Mouse (Mus musculus) limb, embryonic 10.5 days (tissue): ENCODE data around the gene Impdh2. TPM values are rescaled to one million over a fixed set of nuclear protein-coding genes. Genes with fewer than 3 reads are reported as not detected.

Experiments
- DNase-seq: peaks from one replicate; pipeline ENCODE4 v3.0.0-alpha.2; 2017; ENCODE audit warnings: low spot score
- H3K27ac ChIP-seq: fragments of 300-500 bp; sonication (generic); 2 replicates; pipeline ENCODE4 v1.5.1; 2016; ENCODE audit warnings: mild to moderate bottlenecking
- H3K27me3 ChIP-seq: fragments of 300-500 bp; sonication (generic); 2 replicates; pipeline ENCODE4 v1.6.1; 2016; ENCODE audit warnings: low read depth, mild to moderate bottlenecking; ENCODE audit not compliant: poor library complexity, severe bottlenecking
- H3K36me3 ChIP-seq: fragments of 300-500 bp; sonication (generic); 2 replicates; pipeline ENCODE4 v1.6.1; 2016; ENCODE audit warnings: mild to moderate bottlenecking, moderate library complexity
- H3K4me1 ChIP-seq: fragments of 300-500 bp; sonication (generic); 2 replicates; pipeline ENCODE4 v1.6.1; 2016
- H3K4me3 ChIP-seq: fragments of 300-500 bp; sonication (generic); 2 replicates; pipeline ENCODE4 v1.5.1; 2016; ENCODE audit warnings: mild to moderate bottlenecking, moderate library complexity
- H3K9me3 ChIP-seq: fragments of 300-500 bp; sonication (generic); replicated peaks from 2 replicates; pipeline ENCODE4 v1.6.1; 2016; ENCODE audit warnings: mild to moderate bottlenecking
- WGBS: fragments of 180-500 bp; shearing (Covaris S2); methylation state at CpG from one replicate; pipeline ENCODE4 v1.1.7; 2016; 5-methylcytosine and 5-hydroxymethylcytosine counted together
- polyA plus RNA-seq: library from polyadenylated mRNA; unstranded; fragments of >200 nt; fragmentation: Nextera tagmentation; extraction: Ambion mirVana; gene quantifications from 2 replicates; pipeline ENCODE4 v1.2.1, GENCODE M21; 2016

Impdh2 gene
- polyA plus RNA-seq = 255 and 288 TPM in 2 replicates

- under 1% methylated on average over 53 of the region's 53 CpGs for WGBS
- Histone ChIP-seq H3K36me3 (peaks cover 85% of the 10 kb centered on the region), H3K9me3 (no peaks in the 10 kb centered on the region), H3K4me3 (peak within 1 kb of the TSS; percentile 71), H3K4me1 (peaks cover 13% of the 10 kb centered on the region), H3K27me3 (no peaks in the 10 kb centered on the region), H3K27ac (peak within 1 kb of the TSS; percentile 88)
- peak; percentile 95 for DNase-seq
These were observed at the start of gene Impdh2 for GRCm38 (mm10) chr9:108560227-108560841. Gene Impdh2, plus strand, starts transcription at chr9:108560286.

DNA sequence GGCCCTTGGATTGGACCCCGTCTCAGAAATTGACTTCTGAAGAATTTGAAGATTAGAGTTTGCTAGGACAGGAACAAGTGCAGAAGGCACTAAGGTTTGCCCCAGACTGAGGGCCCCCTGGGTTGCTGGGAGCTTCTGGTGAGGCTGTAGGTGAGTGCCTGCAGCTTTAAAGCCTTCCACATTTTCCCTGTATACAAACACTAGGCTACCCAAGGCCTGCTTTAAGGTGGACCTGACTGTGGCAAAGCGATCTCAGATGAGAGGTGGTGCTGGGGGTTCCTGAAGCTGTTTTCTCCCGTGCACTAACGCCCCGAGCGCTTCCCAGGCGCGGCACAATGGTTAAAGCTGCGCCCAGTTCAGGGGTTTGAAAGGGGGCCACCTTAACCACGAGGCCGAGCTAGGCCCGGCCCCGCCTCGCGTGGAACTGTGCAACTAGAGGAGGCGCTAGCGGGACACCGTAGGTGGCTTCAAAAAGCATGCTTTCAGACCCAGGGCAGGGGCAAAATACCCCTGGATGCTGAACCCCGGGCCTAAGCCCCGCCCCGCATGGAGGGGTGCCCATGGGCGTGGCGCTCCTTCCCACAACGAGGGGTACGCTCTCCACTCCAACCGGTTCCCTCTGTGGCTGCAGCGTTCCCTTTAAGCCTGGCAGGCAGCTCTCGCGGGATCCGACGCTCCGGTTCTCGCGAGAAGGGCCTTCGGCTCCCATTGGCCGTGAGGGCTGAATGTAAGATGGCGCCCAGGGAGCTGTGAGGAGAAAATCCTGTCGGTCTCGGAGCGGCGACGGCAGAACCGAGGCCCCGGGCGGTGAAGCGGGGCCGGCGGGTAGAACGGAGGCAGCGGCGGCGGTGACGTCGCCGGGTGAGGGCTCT, 43.5 kb upstream of the Impdh2 start, which contains the start of gene Qrich1:
Gene Qrich1 (plus strand): TSS at position 427 of the 872 bp plus-strand sequence.
- under 1% methylated on average over 50 of the region's 55 CpGs for WGBS
- DNase-seq = peak; percentile 94
- peaks cover 70% of the 10 kb centered on the region for H3K36me3 ChIP-seq

GRCm38 (mm10) chr9:108517253-108517930, 42.7 kb upstream of the Impdh2 start:
- H3K4me3 ChIP-seq = peak overlapping the region; percentile 93
- H3K36me3 ChIP-seq = peaks cover 69% of the 10 kb centered on the region
- WGBS = 1% methylated on average over 91 of the region's 95 CpGs
- H3K4me1 ChIP-seq = peaks cover 22% of the 10 kb centered on the region
- no peaks in the 10 kb centered on the region for H3K9me3 ChIP-seq
- peak; percentile 89 for DNase-seq
- no peaks in the 10 kb centered on the region for H3K27me3 ChIP-seq
- peak overlapping the region; percentile 99 for H3K27ac ChIP-seq

More for the DNA sequence above, 43.5 kb upstream of the Impdh2 start, which contains the start of gene Qrich1:
- Histone ChIP-seq H3K4me3 (peak within 1 kb of the TSS; percentile 93), H3K9me3 (no peaks in the 10 kb centered on the region), H3K4me1 (peaks cover 22% of the 10 kb centered on the region), H3K27ac (peak within 1 kb of the TSS; percentile 99), H3K27me3 (no peaks in the 10 kb centered on the region)

GRCm38 (mm10) chr9:108517931-108518332, 42.2 kb upstream of the Impdh2 start:
- H3K36me3 ChIP-seq = peaks cover 68% of the 10 kb centered on the region
- under 1% methylated on average over 13 of the region's 13 CpGs for WGBS
- peaks cover 22% of the 10 kb centered on the region for H3K4me1 ChIP-seq
- peak overlapping the region; percentile 99 for H3K27ac ChIP-seq
- H3K27me3 ChIP-seq = no peaks in the 10 kb centered on the region
- peak overlapping the region; percentile 93 for H3K4me3 ChIP-seq
- H3K9me3 ChIP-seq = no peaks in the 10 kb centered on the region
- no peak for DNase-seq

GRCm38 (mm10) chr9:108521604-108522003, 38.5 kb upstream of the Impdh2 start:
- H3K27ac ChIP-seq = no peak overlapping the region
- peaks cover 14% of the 10 kb centered on the region; the same call in 1 of the 2 replicates for H3K4me1 ChIP-seq
- no peak overlapping the region for H3K4me3 ChIP-seq
- peaks cover 68% of the 10 kb centered on the region for H3K36me3 ChIP-seq
- H3K9me3 ChIP-seq = no peaks in the 10 kb centered on the region
- H3K27me3 ChIP-seq = no peaks in the 10 kb centered on the region
- DNase-seq = no peak
- WGBS = 89% methylated on average over 2 of the region's 2 CpGs

- DNase-seq = no peak
These were observed 36.7 kb upstream of the Impdh2 start for GRCm38 (mm10) chr9:108523341-108523740.

DNA sequence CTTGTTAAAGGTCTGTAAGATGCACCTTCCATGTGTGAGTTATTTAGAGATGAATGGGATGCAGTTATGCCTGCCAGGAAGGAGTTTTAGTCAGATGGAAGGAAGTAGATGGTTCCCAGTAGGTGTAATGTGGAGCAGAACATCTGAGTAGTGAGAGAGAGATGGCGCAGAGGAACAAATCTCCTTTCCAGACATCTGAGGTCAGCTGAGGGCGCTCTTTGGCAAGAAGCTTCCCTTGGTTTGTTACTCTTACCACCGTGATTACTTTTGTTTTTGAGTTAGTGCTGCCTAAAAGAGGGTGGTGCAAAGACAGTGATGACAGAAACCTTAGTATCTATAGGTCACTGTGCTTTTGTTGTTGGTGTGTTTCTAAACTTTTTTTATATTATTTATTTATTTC, 34.7 kb upstream of the Impdh2 start:
- H3K4me3 ChIP-seq = no peak overlapping the region
- H3K4me1 ChIP-seq = no peaks in the 10 kb centered on the region
- no peak for DNase-seq
- H3K9me3 ChIP-seq = no peaks in the 10 kb centered on the region
- 87% methylated on average over 3 of the region's 3 CpGs for WGBS
- H3K27ac ChIP-seq = no peak overlapping the region
- H3K27me3 ChIP-seq = no peaks in the 10 kb centered on the region
- H3K36me3 ChIP-seq = peaks cover 82% of the 10 kb centered on the region

More at GRCm38 (mm10) chr9:108523341-108523740, 36.7 kb upstream of the Impdh2 start:
- H3K4me3 ChIP-seq = no peak overlapping the region
- peaks cover 78% of the 10 kb centered on the region for H3K36me3 ChIP-seq
- H3K27ac ChIP-seq = no peak overlapping the region
- H3K9me3 ChIP-seq = no peaks in the 10 kb centered on the region
- H3K27me3 ChIP-seq = no peaks in the 10 kb centered on the region
- peaks cover 13% of the 10 kb centered on the region; the same call in 1 of the 2 replicates for H3K4me1 ChIP-seq
- WGBS = 96% methylated on average over 4 of the region's 4 CpGs

GRCm38 (mm10) chr9:108530954-108531353, 29.1 kb upstream of the Impdh2 start:
- H3K4me1 ChIP-seq = no peaks in the 10 kb centered on the region
- no peak overlapping the region for H3K27ac ChIP-seq
- WGBS = 93% methylated on average over 1 of the region's 1 CpGs
- no peak for DNase-seq
- no peak overlapping the region for H3K4me3 ChIP-seq
- no peaks in the 10 kb centered on the region for H3K27me3 ChIP-seq
- no peaks in the 10 kb centered on the region for H3K9me3 ChIP-seq
- peaks cover 93% of the 10 kb centered on the region for H3K36me3 ChIP-seq

DNA sequence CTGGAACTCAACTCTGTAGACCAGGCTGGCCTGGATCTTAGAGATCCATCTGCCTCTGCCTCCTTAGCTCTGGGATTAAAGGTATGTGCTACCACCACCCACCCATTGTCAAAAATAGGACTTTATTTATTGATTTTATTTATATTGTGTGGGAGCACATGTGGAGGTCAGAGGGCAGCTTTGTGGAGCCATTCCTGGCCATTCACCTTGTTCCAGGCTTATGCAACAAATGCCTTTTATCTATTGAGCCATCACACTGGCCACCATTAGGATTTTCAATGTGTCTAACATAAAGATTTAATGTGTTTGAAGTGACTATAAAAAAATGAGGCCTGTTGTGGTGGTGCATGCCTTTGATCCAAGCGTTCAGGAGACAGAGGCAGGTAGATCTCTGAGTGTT, 28.6 kb upstream of the Impdh2 start:
- H3K9me3 ChIP-seq = no peaks in the 10 kb centered on the region
- DNase-seq = no peak
- WGBS = 89% methylated on average over 1 of the region's 1 CpGs
- no peaks in the 10 kb centered on the region for H3K4me1 ChIP-seq
- peaks cover 93% of the 10 kb centered on the region for H3K36me3 ChIP-seq
- H3K27me3 ChIP-seq = no peaks in the 10 kb centered on the region
- no peak overlapping the region for H3K4me3 ChIP-seq
- H3K27ac ChIP-seq = no peak overlapping the region

DNA sequence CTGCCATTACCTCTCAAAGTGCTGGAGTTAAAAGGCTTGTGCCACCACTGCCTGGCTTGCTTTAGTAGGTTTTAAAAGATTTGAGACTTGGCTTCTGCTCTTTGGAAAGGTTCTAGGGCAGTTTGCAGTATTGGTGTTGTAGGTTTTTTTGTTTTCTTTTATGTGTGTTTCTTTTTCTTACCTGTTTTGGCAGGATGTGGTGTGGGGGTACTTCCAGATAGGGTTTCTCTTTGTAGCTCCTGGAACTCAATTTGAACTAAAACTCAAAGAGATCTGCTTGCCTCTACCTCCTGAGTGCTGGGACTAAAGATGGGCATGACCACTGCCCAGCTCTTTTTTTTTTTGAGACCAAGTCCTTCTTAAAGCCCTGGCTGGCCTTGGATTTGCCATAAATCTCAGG, 19.2 kb upstream of the Impdh2 start:
- no peaks in the 10 kb centered on the region for H3K4me1 ChIP-seq
- no peaks in the 10 kb centered on the region for H3K27me3 ChIP-seq
- no peak for DNase-seq
- no peaks in the 10 kb centered on the region for H3K9me3 ChIP-seq
- peaks cover 97% of the 10 kb centered on the region for H3K36me3 ChIP-seq
- no peak overlapping the region for H3K4me3 ChIP-seq
- H3K27ac ChIP-seq = no peak overlapping the region

DNA sequence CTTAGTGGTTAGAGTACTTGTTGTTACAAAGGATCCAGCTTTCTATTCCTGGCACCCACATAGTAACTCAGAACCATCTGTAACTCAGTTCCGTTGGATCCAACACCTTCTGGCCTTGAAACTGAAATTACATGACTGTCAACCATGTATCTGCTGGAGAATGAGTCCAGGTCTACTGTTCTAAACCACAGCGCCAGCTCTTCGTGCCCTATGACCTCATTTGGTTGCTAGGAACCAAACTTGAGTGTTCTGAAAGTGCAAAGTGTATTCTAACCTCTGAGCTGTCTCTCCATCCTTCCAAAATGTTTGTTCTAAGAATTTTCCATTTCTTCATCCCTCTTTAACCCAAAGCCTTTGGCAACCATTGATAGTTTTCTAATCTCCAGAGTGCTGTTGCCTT, 14.1 kb upstream of the Impdh2 start:
- Histone ChIP-seq H3K9me3 (no peaks in the 10 kb centered on the region), H3K27me3 (no peaks in the 10 kb centered on the region), H3K27ac (no peak overlapping the region), H3K4me1 (no peaks in the 10 kb centered on the region), H3K4me3 (no peak overlapping the region), H3K36me3 (peaks cover 97% of the 10 kb centered on the region)
- no peak for DNase-seq
- 96% methylated on average over 3 of the region's 3 CpGs for WGBS

DNA sequence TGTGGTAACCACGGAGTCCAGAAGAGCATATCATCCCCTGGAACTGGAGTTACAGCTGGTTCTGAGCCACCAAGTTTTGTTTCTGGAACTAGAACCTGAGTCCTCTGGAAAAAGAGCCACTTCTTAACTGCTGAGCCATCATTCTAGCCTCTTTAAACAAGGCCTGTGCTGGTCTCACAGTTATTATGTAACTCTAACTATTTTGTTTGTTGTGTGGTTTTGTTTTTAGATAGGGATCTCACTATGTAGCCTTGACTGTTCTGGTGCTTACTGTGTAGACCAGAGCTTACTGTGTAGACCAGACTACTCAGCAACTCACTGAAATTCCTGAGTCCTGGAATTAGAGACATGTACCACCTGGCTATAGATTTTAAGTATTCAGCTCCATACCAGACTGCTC, 13.2 kb upstream of the Impdh2 start:
- Histone ChIP-seq H3K36me3 (peaks cover 97% of the 10 kb centered on the region), H3K4me1 (no peaks in the 10 kb centered on the region), H3K4me3 (no peak overlapping the region), H3K27me3 (no peaks in the 10 kb centered on the region), H3K27ac (no peak overlapping the region), H3K9me3 (no peaks in the 10 kb centered on the region)
- WGBS = 88% methylated on average over 1 of the region's 1 CpGs
- DNase-seq = no peak
